Mouse (Mus musculus): ENCODE data around the gene Ptp4a2. TPM values are rescaled to one million over a fixed set of nuclear protein-coding genes. Genes with fewer than 3 reads are reported as not detected.

The Ptp4a2 gene
- polyA plus RNA-seq, 1 experiment from 2014 or later: 174 TPM

DNA sequence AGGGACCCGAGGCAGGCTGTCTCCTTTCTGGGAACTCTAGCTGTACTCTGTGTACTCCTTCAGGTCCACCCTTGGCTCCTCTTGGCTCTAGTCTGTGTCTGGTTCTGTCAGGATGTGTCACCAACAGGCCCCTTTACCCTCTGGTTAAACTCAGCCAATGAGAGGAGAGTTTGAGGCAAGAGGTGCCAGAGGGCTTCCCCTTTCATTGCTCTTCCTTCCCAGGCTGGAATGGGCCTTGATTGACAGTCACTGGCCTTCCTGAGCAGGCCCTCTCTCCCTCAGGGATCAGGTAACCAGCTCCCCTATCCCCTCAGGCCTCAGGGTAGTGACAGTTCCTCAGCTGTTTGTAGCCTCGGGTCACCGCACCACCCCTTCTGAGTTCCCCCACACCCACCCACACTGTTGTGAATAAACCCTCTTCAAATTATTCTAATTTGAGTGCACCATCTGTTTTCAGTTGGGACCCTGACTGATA lies 28.1 kb upstream of the Ptp4a2 start:
- 41% methylated on average over 3 of the region's 3 CpGs for WGBS (ENCODE audit: insufficient replicate concordance)
- H3K27me3 ChIP-seq: no peaks in the 10 kb centered on the region
- H3K9me3 ChIP-seq (replicated peaks): no peaks in the 10 kb centered on the region
- no peak overlapping the region for H3K4me2 ChIP-seq
- H3K4me1 ChIP-seq (replicated peaks): peaks cover 4% of the 10 kb centered on the region
- 0 out of 2 replicates have a peak overlapping the region, but pooled peaks have one; percentile 41 for H3K27ac ChIP-seq (replicated peaks)
- H3K9ac ChIP-seq: no peak overlapping the region
- H3K36me3 ChIP-seq (replicated peaks): no peaks in the 10 kb centered on the region
- no peak overlapping the region for H3K4me3 ChIP-seq (replicated peaks)
- ATAC-seq (ENCODE audit: insufficient read depth): no peak

DNA sequence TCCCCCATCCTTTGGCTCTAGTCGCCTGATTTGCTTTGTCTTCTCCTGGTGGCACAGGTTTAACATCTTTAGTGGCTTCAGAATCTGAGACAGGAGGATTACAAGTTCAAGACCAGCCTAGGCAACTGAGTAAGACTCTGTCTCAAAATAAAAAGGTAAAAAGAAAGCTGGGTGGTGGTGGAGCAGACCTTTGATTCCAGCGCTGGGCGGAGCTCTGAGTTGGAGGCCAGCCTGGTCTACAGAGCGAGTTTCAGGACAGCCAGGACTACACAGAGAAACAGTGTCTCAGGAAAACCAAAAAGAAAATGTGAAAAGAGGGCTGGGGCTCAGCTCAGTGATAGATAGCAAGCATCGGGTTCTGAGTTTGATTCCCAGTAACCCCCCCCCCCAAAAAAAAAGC lies 27.5 kb upstream of the Ptp4a2 start:
- Histone ChIP-seq H3K27ac (replicated peaks) (no peak overlapping the region), H3K9ac (no peak overlapping the region), H3K4me2 (no peak overlapping the region), H3K9me3 (replicated peaks) (no peaks in the 10 kb centered on the region), H3K4me3 (replicated peaks) (no peak overlapping the region), H3K27me3 (no peaks in the 10 kb centered on the region), H3K36me3 (replicated peaks) (no peaks in the 10 kb centered on the region), H3K4me1 (replicated peaks) (peaks cover 4% of the 10 kb centered on the region)
- WGBS (ENCODE audit: insufficient replicate concordance): 66% methylated on average over 5 of the region's 5 CpGs
- ATAC-seq (ENCODE audit: insufficient read depth): no peak

- 2% methylated on average over 4 of the region's 4 CpGs for WGBS (ENCODE audit: insufficient replicate concordance)
- no peak for ATAC-seq (ENCODE audit: insufficient read depth)
Observed at GRCm38 (mm10) chr4:129785178-129785577, 25.8 kb upstream of the Ptp4a2 start.

GRCm38 (mm10) chr4:129788693-129789092 lies 22.3 kb upstream of the Ptp4a2 start:
- Histone ChIP-seq H3K36me3 (replicated peaks) (no peaks in the 10 kb centered on the region), H3K4me2 (no peak overlapping the region), H3K9ac (no peak overlapping the region), H3K27me3 (no peaks in the 10 kb centered on the region), H3K4me3 (replicated peaks) (no peak overlapping the region), H3K9me3 (replicated peaks) (no peaks in the 10 kb centered on the region), H3K4me1 (replicated peaks) (peaks cover 21% of the 10 kb centered on the region), H3K27ac (replicated peaks) (no peak overlapping the region; the same call in 1 of the 2 replicates)
- ATAC-seq (ENCODE audit: insufficient read depth): no peak
- WGBS (ENCODE audit: insufficient replicate concordance): 33% methylated on average over 8 of the region's 8 CpGs

More at GRCm38 (mm10) chr4:129785178-129785577, 25.8 kb upstream of the Ptp4a2 start:
- no peaks in the 10 kb centered on the region for H3K9me3 ChIP-seq (replicated peaks)
- H3K27ac ChIP-seq (replicated peaks): no peak overlapping the region
- H3K4me3 ChIP-seq (replicated peaks): no peak overlapping the region
- no peak overlapping the region for H3K9ac ChIP-seq
- no peaks in the 10 kb centered on the region for H3K27me3 ChIP-seq
- peaks cover 6% of the 10 kb centered on the region for H3K4me1 ChIP-seq (replicated peaks)
- H3K36me3 ChIP-seq (replicated peaks): no peaks in the 10 kb centered on the region
- H3K4me2 ChIP-seq: no peak overlapping the region

DNA sequence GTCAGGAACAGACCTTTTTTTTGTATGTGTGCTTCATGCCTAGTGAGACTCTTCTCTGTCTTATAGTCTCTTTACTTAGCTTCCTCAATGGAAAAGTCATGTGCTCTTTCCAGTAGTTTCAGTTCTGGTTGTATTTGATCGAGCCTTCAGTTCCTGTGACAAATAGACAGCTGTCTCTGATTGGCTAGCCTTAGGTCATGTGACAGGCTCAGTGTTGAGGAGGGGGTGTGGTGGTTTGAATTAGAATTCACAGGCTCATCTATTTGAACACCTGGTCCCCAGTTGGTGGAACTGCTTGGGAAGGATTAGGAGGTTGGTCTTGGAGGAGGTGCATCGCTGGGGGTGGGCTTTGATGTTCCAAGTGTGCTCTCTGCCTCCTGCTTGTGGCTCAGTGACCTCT lies 21.4 kb upstream of the Ptp4a2 start:
- no peaks in the 10 kb centered on the region for H3K36me3 ChIP-seq (replicated peaks)
- H3K4me2 ChIP-seq: no peak overlapping the region
- H3K27ac ChIP-seq (replicated peaks): no peak overlapping the region
- no peak for ATAC-seq (ENCODE audit: insufficient read depth)
- WGBS (ENCODE audit: insufficient replicate concordance): 62% methylated on average over 2 of the region's 2 CpGs
- H3K27me3 ChIP-seq: no peaks in the 10 kb centered on the region
- H3K9ac ChIP-seq: no peak overlapping the region
- no peaks in the 10 kb centered on the region for H3K9me3 ChIP-seq (replicated peaks)
- peaks cover 30% of the 10 kb centered on the region for H3K4me1 ChIP-seq (replicated peaks)
- no peak overlapping the region for H3K4me3 ChIP-seq (replicated peaks)

DNA sequence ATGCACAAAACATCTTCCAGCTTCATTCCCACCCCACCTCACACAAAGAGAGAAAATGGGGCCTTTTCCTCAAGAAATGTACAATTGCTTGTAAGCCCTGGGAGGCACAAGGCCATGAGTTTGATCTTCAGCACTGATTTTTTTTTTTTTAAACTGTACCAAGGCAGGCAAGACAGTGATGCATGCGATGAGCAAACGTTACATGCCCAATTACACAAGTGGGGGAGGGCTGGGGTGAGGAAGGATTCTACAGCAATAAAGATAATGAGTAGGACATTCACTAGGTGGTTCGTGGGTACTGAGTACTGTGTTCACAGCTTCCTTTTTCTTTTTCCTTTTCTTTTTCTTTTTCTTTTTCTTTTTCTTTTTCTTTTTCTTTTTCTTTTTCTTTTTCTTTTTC lies 20.5 kb upstream of the Ptp4a2 start:
- Histone ChIP-seq H3K4me1 (replicated peaks) (peaks cover 39% of the 10 kb centered on the region), H3K4me2 (no peak overlapping the region), H3K27ac (replicated peaks) (no peak overlapping the region), H3K9ac (no peak overlapping the region), H3K27me3 (no peaks in the 10 kb centered on the region), H3K9me3 (replicated peaks) (no peaks in the 10 kb centered on the region), H3K4me3 (replicated peaks) (no peak overlapping the region), H3K36me3 (replicated peaks) (no peaks in the 10 kb centered on the region)
- no peak for ATAC-seq (ENCODE audit: insufficient read depth)
- WGBS (ENCODE audit: insufficient replicate concordance): 41% methylated on average over 3 of the region's 3 CpGs

DNA sequence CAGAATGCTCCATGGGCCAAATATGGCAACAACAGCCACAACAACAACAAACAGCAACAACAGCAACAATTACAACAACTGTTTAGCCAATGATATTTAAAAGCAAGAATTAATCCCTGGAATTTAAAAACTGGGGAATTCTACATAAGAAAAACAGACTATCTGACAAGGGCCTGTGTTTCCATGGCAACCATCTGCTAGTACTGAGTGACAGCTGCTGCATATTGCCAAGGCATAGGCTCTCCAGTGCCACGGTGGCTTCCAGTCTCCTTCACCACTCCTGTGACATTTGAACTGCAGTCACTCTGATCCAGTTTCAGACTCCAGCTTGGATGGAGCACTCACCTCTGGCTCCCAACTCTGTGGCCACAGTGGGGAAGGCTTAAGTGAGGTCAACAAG lies 19.6 kb upstream of the Ptp4a2 start:
- Histone ChIP-seq H3K4me1 (replicated peaks) (peaks cover 48% of the 10 kb centered on the region), H3K27ac (replicated peaks) (no peak overlapping the region), H3K4me3 (replicated peaks) (no peak overlapping the region), H3K27me3 (no peaks in the 10 kb centered on the region), H3K9ac (no peak overlapping the region), H3K9me3 (replicated peaks) (no peaks in the 10 kb centered on the region), H3K4me2 (no peak overlapping the region), H3K36me3 (replicated peaks) (no peaks in the 10 kb centered on the region)
- 23% methylated on average over 1 of the region's 1 CpGs for WGBS (ENCODE audit: insufficient replicate concordance)
- ATAC-seq (ENCODE audit: insufficient read depth): no peak

DNA sequence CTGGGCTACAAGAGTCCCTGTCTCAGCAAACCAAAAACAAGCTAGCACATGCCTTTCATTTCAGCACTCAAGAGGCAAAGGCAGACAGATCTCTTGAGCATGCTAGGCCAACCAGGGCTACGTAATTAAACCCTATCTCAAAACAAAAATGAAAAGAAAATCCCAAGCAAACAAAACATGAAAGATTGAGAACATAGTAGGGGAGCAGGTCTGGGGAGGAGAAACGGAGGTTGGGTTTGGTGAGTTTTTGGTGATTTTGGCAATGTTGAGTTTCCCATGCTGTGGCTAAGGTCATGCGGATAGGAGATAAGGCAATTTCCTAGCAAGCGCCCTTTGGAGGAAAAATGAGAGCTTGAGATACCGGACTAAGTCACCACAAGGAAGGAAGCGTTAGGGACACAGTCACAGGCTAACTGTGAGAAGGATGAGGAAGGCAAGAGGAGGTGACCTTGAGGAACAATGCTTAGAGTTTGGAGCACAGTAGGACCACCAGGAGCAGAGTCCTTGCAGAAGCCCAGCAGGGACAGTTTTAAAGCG lies 18.3 kb upstream of the Ptp4a2 start:
- no peaks in the 10 kb centered on the region for H3K27me3 ChIP-seq
- no peak for ATAC-seq (ENCODE audit: insufficient read depth)
- 23% methylated on average over 7 of the region's 7 CpGs for WGBS (ENCODE audit: insufficient replicate concordance)
- no peak overlapping the region for H3K9ac ChIP-seq
- no peaks in the 10 kb centered on the region for H3K9me3 ChIP-seq (replicated peaks)
- H3K27ac ChIP-seq (replicated peaks): no peak overlapping the region
- no peak overlapping the region for H3K4me2 ChIP-seq
- H3K4me3 ChIP-seq (replicated peaks): no peak overlapping the region
- H3K36me3 ChIP-seq (replicated peaks): no peaks in the 10 kb centered on the region
- H3K4me1 ChIP-seq (replicated peaks): peaks cover 48% of the 10 kb centered on the region

GRCm38 (mm10) chr4:129793713-129794329 lies 17.2 kb upstream of the Ptp4a2 start:
- 16% methylated on average over 5 of the region's 5 CpGs for WGBS (ENCODE audit: insufficient replicate concordance)
- Histone ChIP-seq H3K27ac (replicated peaks) (no peak overlapping the region), H3K9ac (no peak overlapping the region), H3K4me2 (peak overlapping the region; percentile 35), H3K4me3 (replicated peaks) (no peak overlapping the region), H3K27me3 (no peaks in the 10 kb centered on the region), H3K9me3 (replicated peaks) (no peaks in the 10 kb centered on the region), H3K36me3 (replicated peaks) (no peaks in the 10 kb centered on the region), H3K4me1 (replicated peaks) (peaks cover 48% of the 10 kb centered on the region)
- peak; percentile 56 for ATAC-seq (ENCODE audit: insufficient read depth)

DNA sequence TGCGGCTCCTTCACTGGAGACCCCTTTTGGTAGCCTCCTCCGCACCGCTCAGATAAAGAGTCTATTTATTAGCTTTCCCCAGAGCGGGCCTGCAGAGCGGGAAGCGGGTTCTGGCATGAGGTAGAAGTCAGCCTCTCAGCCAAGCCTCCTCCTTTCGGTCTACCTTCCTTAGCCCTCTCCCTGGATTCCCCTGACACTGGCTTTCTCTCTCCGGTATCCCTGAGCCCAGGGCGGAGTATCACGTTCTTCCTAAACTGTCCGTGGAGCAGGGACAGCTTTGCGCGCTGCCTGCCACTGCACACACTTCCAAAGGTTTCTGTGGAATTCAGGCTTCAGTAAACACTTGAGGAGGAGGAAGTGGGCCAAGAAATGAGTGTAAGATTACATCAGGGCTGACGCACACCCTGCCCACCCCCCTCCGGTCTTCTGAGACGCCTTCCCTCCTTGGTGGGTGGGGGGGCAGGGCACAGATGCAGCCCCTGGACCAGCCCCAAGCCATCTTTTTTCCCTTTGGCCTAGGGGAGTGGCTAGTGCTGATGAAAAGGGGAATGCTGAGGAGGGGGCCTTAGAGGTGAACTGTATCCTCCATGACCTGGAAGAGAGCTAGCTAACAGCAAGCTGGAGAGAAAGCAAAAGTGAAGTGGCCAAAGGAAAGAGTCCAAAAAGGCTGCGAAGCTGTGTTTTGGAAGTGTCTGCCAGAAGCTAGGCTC lies 15.7 kb upstream of the Ptp4a2 start:
- Histone ChIP-seq H3K4me3 (replicated peaks) (no peak overlapping the region), H3K27me3 (no peaks in the 10 kb centered on the region), H3K4me1 (replicated peaks) (peaks cover 46% of the 10 kb centered on the region), H3K27ac (replicated peaks) (peak overlapping the region; percentile 48), H3K36me3 (replicated peaks) (no peaks in the 10 kb centered on the region), H3K4me2 (peak overlapping the region; percentile 6; the same call in 1 of the 2 replicates), H3K9me3 (replicated peaks) (no peaks in the 10 kb centered on the region), H3K9ac (no peak overlapping the region)
- 43% methylated on average over 17 of the region's 17 CpGs for WGBS (ENCODE audit: insufficient replicate concordance)
- no peak for ATAC-seq (ENCODE audit: insufficient read depth)

GRCm38 (mm10) chr4:129795861-129796260 lies 15.2 kb upstream of the Ptp4a2 start:
- Histone ChIP-seq H3K27me3 (no peaks in the 10 kb centered on the region), H3K4me1 (replicated peaks) (peaks cover 45% of the 10 kb centered on the region), H3K27ac (replicated peaks) (peak overlapping the region; percentile 48), H3K36me3 (replicated peaks) (no peaks in the 10 kb centered on the region), H3K9ac (no peak overlapping the region), H3K9me3 (replicated peaks) (no peaks in the 10 kb centered on the region), H3K4me3 (replicated peaks) (no peak overlapping the region), H3K4me2 (peak overlapping the region; percentile 6; the same call in 1 of the 2 replicates)
- 56% methylated on average over 8 of the region's 8 CpGs for WGBS (ENCODE audit: insufficient replicate concordance)
- ATAC-seq (ENCODE audit: insufficient read depth): no peak

Measured in liver, embryonic 15.5 days (tissue).